Mouse (Mus musculus) spleen, adult 2 months (tissue): ENCODE data around the gene Grm7.

Experiments
- CTCF ChIP-seq: fragments of 200-500 bp; IDR thresholded peaks from 2 replicates; pipeline ENCODE4 v1.5.1; 2011; ENCODE audit warnings: mild to moderate bottlenecking, inconsistent platforms; ENCODE audit not compliant: insufficient read depth, insufficient read length, insufficient replicate concordance; ENCODE audit errors: extremely low read depth
- POLR2A ChIP-seq: fragments of 200-500 bp; IDR thresholded peaks from 2 replicates; pipeline ENCODE4 v1.6.1; 2011; ENCODE audit warnings: low read depth, low read length, inconsistent platforms

GRCm38 (mm10) chr6:111584851-111585250, 939.5 kb downstream of the Grm7 start:
- TF ChIP-seq CTCF: no peak
- no peak for TF ChIP-seq POLR2A
